Mouse (Mus musculus): ENCODE results near the gene Adam4. TPM values are rescaled to one million over a fixed set of nuclear protein-coding genes. Genes with fewer than 3 reads are reported as not detected.
"Not testable (repeated sequence)": the region's sequence is repeated elsewhere in the genome, so short reads cannot be mapped to it uniquely, and the experiment has no call there.

The Adam4 gene
- polyA plus RNA-seq, 2 experiments, result 0.62 to 0.75 TPM

DNA sequence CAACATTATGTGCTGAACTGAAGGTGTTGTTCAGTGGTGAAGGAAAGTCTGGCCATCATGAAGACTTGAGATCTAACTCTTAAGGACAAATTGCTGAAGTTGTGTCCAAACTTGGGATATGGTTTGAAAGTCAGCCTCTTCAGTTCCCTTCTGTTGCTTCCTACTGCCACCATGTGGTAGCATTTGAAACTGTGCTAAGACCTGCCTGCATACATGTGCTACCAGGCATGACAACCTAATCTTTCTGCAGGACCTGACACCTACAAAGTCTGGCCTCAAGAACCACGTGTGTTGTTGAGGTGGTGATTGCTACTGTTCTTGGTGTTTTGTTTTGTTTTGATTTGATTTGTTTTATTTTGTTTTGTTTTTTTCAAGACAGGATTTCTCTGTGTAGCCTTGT lies 19.6 kb downstream of the Adam4 start:
- Histone ChIP-seq H3K4me3 (replicated peaks; ENCODE audit: low read length) (no peak overlapping the region), H3K9me3 (ENCODE audit: control insufficient read depth, low read length) (no peaks in the 10 kb centered on the region), H3K27ac (replicated peaks; ENCODE audit: low read depth, low read length) (no peak overlapping the region), H3K36me3 (ENCODE audit: control insufficient read depth, insufficient read depth, low read length) (no peaks in the 10 kb centered on the region), H3K9ac (ENCODE audit: low read depth, low read length, severe bottlenecking) (no peak overlapping the region), H3K27me3 (ENCODE audit: control insufficient read depth, insufficient read depth, low read length) (no peaks in the 10 kb centered on the region), H3K4me1 (ENCODE audit: control insufficient read depth, insufficient read depth, low read length) (no peaks in the 10 kb centered on the region), H3K4me2 (replicated peaks; ENCODE audit: low read depth, low read length, severe bottlenecking) (no peak overlapping the region)
- peak; percentile 60 for DNase-seq (ENCODE audit: low spot score)
- TF ChIP-seq POLR2A (IDR thresholded peaks at IDR 0.05; ENCODE audit: borderline replicate concordance, extremely low read depth, insufficient read depth, insufficient read length), result no peak
- no peak for ATAC-seq (ENCODE audit: low FRiP score, low read depth)
- 14% methylated on average over 1 of the region's 1 CpGs for WGBS

DNA sequence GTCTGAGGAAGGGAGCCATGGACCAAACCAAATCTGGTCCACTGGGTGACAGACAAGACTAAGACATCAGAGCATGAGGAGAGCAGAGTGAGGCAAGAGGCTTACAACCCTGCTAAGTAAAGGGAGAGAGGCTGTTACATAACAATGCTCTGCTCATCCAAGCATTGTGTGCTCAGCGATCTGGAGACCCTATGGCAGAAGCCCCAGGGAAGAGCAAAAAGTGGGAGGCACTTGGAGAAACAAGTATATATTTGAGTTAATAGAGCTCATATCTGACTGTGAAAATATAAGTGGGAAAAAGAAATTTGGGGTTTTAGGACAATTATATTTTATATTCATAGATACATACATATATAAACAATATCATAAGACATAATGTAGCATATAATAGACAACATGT lies 42.4 kb downstream of the Adam4 start, which contains the start of gene Gm4787:
TSS of gene Gm4787 (minus strand) at position 101 of the 400 bp plus-strand sequence.
- H3K9me3 ChIP-seq (ENCODE audit: control insufficient read depth, low read length); H3K27ac ChIP-seq (replicated peaks; ENCODE audit: low read depth, low read length); ATAC-seq (ENCODE audit: low FRiP score, low read depth); H3K4me1 ChIP-seq (ENCODE audit: control insufficient read depth, insufficient read depth, low read length); H3K27me3 ChIP-seq (ENCODE audit: control insufficient read depth, insufficient read depth, low read length); H3K4me3 ChIP-seq (replicated peaks; ENCODE audit: low read length); DNase-seq (ENCODE audit: low spot score); H3K4me2 ChIP-seq (replicated peaks; ENCODE audit: low read depth, low read length, severe bottlenecking); H3K36me3 ChIP-seq (ENCODE audit: control insufficient read depth, insufficient read depth, low read length); H3K9ac ChIP-seq (ENCODE audit: low read depth, low read length, severe bottlenecking): not testable (repeated sequence)
- WGBS, result 91% methylated on average over 1 of the region's 1 CpGs

Other genes starting within 250 kb of the Adam4 start
- 4.2 and 5.2 TPM in 2 replicates for gene Slc8a3, start 88.8 kb downstream of the Adam4 start, polyA plus RNA-seq (2012; rRNA removed)
- 2.5 TPM in 2 replicates for gene Slc8a3, start 88.8 kb downstream of the Adam4 start, polyA plus RNA-seq (2014; fragmentation: Nextera tagmentation; extraction: Ambion mirVana)
- gene Gm4787, start 42.5 kb downstream of the Adam4 start, polyA plus RNA-seq (2012; rRNA removed), result 0.96 and 1.1 TPM in 2 replicates
- 0.19 and 0.22 TPM in 2 replicates for gene Gm4787, start 42.5 kb downstream of the Adam4 start, polyA plus RNA-seq (2014; fragmentation: Nextera tagmentation; extraction: Ambion mirVana)
- 79.2 and 102 TPM in 2 replicates for gene Cox16, start 63.2 kb upstream of the Adam4 start, polyA plus RNA-seq (2012; rRNA removed)
- 137 and 139 TPM in 2 replicates for gene Cox16, start 63.2 kb upstream of the Adam4 start, polyA plus RNA-seq (2014; fragmentation: Nextera tagmentation; extraction: Ambion mirVana)
- 18.8 and 19.3 TPM in 2 replicates for gene Gm20498, start 111.0 kb upstream of the Adam4 start, polyA plus RNA-seq (2012; rRNA removed)
- 22.6 and 30.2 TPM in 2 replicates for gene Gm20498, start 111.0 kb upstream of the Adam4 start, polyA plus RNA-seq (2014; fragmentation: Nextera tagmentation; extraction: Ambion mirVana)
- 22.2 and 24.9 TPM in 2 replicates for gene Synj2bp, start 111.0 kb upstream of the Adam4 start, polyA plus RNA-seq (2012; rRNA removed)
- gene Synj2bp, start 111.0 kb upstream of the Adam4 start, polyA plus RNA-seq (2014; fragmentation: Nextera tagmentation; extraction: Ambion mirVana), result 32.2 and 38.7 TPM in 2 replicates
- gene Adam21, start 146.5 kb upstream of the Adam4 start, polyA plus RNA-seq (2012; rRNA removed), result 0.11 and 0.20 TPM in 2 replicates
- 0.22 and 0.23 TPM in 2 replicates for gene Adam21, start 146.5 kb upstream of the Adam4 start, polyA plus RNA-seq (2014; fragmentation: Nextera tagmentation; extraction: Ambion mirVana)
- gene Med6, start 173.1 kb upstream of the Adam4 start, polyA plus RNA-seq (2012; rRNA removed), result 49.4 and 57.5 TPM in 2 replicates
- gene Med6, start 173.1 kb upstream of the Adam4 start, polyA plus RNA-seq (2014; fragmentation: Nextera tagmentation; extraction: Ambion mirVana), result 72.6 and 73.1 TPM in 2 replicates
- 1.1 TPM in 2 replicates for gene Ttc9, start 209.3 kb upstream of the Adam4 start, polyA plus RNA-seq (2012; rRNA removed)
- gene Ttc9, start 209.3 kb upstream of the Adam4 start, polyA plus RNA-seq (2014; fragmentation: Nextera tagmentation; extraction: Ambion mirVana), result 1.2 and 1.6 TPM in 2 replicates